Mouse (Mus musculus): Measurements from ENCODE around the gene Trp53bp1.

Gene Trp53bp1

DNA sequence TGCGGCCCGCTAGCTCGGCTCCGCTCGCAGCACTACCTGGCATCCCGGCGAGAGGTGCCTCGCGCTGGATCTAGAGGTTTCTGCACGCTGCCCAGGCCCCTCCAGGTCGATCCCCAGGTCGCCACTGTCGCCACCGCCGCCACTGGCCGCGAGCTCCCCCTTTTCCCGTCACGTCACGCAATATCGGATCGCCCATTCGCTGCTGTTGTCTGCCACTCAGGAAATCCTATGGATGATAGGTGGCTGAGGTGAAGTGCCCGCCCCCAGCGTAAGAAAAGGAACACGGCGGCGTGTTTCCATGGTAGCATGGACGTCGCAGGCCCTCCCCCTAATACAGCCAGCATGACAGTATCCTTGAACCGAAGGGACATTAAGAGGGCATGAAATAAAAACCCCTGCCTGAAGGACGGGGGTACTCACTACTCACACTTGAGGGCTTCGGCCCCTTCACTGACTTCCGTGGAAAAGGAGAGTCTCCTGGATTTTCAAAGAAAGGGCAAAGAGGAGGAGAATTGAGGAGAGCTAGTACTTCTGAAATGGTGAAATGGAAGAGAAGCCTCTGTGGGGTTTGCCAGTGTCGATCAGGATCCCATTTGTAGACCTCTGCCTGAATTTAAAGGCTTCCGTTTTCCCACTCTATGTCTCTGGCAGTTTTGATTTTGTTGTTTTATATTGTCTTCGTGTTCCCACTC, at the start of gene Trp53bp1:
Gene Trp53bp1, minus strand, starts transcription at position 172 of the 692 bp plus-strand sequence.
- DNase-seq (ENCODE audit: low spot score in 2 of 2): peak; percentile 89

DNA sequence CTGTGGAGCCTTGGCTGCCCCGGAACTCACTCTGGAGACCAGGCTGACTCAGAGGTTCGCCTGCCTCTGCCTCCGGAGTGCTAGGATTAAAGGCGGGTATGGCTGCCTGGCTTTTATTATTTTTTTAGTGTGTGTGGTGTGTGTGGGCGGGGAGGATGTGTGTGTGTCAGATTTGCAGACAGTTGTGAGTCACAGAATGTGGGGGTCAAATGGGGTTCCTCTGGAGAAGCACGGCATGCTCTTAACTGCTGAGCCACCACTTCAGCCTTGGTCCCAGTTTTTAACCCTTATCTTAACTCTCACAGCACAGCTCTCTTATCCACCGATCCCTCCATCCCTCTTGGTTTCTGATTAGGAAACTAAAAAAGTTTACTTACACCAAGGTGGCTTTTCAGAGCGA, 45.1 kb upstream of the Trp53bp1 start:
- no peak for DNase-seq (ENCODE audit: low spot score in 2 of 2)

DNA sequence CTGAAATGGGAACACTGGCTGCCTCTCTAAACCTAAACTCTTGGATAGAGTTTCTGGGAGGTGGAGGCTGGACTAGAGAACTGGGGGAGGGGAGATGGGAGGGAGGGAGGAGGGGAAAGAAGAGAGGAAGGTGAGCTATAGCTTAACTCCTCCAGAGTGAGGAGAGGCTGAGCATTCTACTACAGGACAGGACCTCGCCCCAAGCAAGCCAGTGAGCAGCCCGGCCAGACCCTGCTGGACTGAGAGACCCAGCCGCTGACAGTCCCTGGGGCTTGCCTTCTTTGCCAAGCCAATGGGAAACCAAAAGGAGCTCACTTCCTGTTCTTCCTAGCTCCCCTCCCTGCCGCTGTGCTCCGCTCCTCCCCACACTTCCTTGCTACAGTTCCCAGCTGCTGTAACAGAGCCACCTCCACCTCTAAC, 37.8 kb upstream of the Trp53bp1 start:
- DNase-seq (ENCODE audit: low spot score in 2 of 2): no peak

DNA sequence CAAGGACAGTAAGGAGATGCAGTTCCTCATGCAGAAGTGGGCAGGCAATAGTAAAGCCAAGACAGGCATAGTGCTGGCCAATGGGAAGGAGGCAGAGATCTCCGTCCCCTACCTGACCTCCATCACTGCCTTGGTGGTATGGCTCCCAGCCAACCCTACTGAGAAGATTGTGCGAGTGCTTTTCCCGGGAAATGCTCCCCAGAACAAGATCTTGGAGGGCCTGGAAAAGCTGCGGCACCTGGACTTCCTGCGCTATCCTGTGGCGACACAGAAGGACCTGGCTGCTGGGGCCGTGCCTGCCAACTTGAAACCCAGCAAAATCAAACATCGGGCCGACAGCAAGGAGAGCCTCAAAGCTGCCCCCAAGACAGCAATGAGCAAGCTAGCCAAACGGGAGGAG, 28.8 kb upstream of the Trp53bp1 start:
- DNase-seq (ENCODE audit: low spot score in 2 of 2): no peak

DNA sequence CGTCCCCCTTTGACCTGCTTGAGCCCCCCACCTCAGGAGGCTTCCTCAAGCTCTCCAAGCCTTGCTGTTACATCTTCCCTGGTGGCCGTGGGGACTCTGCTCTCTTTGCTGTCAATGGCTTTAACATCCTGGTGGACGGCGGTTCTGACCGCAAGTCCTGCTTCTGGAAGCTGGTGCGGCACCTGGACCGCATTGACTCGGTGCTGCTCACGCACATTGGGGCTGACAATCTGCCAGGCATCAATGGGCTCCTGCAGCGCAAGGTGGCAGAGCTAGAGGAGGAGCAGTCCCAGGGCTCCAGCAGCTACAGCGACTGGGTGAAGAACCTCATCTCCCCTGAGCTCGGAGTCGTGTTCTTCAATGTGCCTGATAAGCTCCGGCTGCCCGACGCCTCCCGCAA, 28.3 kb upstream of the Trp53bp1 start:
- no peak for DNase-seq (ENCODE audit: low spot score in 2 of 2)

DNA sequence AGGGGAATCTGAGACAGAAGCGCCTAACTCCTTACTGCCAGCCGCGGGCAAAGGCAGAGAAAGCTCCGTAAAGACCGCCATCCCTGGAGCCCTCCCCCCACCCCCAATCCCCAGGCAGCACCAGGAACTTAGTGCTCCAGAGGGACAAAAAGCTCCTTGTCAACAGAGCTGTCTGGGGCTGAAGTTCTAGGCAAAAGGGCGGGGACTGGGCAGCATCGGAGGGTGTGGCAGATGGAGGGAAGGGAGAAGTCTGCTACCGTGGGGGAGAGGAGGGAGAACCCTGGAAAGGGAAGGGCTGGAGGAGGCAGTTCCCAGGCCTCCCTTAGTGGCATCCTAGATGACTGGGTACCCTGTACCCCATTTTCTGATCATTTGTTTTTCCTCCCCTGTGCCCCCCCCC, 26.9 kb upstream of the Trp53bp1 start:
- no peak for DNase-seq (ENCODE audit: low spot score in 2 of 2)

DNA sequence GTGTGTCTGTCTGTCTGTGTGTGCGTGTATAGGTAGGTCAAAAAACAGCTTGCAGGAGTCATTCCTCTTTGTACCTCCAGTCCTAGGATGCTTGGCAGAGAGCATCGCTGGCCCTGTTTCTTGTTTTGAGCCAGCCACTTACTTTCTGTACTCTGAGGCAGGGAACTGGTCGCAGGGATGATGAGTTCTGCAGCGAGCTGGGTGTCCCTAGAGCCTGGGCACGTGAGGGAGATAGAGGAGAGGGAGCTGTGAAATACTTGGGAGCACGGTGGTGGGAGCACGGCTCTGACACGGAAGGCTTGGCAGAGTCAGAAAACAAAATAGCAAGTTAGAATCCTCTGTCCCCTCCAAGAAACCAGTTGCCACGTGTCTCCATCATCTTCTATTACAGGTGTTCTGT, 26.5 kb upstream of the Trp53bp1 start:
- DNase-seq (ENCODE audit: low spot score in 2 of 2): no peak

DNA sequence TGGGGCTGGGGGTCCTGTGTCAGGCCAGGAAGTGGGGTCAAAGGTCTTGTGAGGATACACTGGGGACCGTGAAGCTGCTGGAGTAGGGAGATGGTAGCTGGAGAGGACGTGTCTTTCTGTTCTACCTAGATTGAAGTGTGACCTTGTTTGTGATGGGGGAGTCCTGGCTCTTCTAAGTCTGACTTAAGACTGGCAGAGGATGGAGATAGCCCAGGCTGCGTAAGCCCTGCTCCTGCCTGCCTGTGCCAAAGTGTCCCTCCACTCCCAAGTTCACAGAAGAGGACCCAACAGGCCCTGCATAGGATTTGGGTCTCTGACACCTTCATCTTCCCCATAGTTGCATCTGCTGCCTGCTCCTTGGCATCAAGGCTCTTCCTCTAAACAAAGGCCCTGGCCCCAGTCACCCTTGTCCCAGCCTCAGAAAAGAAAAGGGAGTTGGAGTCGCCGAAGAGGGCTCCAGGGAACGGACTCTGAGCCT, 25.6 kb upstream of the Trp53bp1 start:
- no peak for DNase-seq (ENCODE audit: low spot score in 2 of 2)

DNA sequence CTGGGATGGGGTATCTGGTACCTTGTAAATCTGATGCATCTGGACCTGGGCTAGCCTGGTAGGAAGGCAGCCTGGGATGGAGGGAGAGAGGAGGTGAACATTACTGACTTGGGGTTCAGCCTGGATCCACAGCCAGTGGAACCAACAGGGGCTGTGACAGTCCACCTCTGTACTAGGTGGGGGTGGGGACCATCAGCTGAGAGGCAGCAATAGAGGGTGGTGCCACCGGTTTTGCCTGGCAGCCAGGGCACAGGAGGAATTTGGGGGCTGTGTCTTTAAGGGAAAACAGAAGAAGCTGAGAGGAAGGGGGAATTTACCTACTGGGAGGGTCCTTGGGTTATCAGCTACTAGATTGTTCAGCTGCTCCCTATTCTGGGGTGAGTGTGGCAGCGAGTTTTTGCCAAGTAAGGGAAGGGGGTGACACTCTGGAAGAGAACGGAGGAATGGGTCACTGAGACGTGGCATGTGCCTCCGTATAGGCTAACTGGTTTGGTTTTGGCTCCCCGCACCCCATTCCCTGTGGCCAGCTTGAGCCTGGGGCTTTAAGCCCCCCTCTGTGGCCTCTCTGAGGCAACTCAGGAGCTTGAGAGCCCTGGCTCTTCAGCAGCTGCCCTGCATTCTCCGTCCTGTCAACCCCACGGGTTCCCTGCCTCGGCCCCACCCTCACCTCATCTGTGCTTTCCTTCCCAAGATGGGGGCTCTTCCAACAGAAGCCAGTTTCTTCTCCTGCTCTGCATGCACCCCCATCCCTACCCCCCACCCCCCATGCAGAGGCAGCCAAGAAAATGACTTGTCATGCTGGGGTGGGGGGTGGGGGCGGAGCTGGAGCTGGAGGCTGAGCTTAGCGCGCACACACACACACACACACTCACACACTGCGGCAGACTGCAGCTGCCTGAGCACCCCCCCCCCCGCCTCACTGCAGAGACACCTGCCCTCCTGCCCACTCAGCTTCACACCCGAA, 24.7 kb upstream of the Trp53bp1 start:
- DNase-seq (ENCODE audit: low spot score in 2 of 2): peak; percentile 16 to 34

DNA sequence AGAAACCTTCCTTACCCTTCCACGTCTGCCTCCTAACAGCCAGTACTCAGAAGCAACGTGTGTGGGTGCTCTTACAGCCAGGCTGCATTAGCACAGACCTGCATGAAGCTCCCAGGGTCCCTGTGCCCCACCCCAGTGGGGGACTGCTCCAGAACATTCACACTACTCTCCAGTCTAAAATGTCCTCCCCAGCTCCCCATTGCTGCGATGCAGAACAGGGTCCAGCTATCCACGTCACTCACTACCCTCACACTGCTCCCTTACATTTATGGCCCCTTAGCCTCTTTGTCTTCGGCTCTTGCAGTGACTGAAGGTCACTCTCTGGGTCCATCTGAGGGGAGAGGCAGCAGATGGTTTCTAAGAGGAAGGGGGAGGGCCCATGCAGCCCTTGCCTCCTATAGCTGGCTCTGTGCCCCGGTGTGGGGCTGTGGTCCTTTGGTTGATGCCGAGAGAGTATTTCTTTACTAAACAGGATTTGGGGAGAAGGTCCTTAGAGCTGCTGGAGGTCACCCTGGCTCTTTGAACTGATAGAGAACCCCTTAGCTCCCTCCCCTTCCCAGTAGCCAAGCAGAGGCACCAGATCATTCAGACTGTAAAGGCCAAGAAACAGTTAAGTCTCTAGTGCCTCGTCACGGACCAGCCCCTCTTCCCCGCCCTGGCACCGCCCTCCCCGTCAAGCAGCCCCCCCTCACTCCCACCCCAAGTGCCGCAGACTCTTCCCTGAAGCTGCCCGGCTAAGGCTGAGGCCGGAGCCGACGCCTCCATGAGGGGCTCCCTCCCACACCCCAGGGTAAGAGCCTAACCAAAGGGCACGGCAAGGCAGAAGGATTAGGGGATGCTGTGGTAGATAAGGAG, 23.8 kb upstream of the Trp53bp1 start:
- no peak for DNase-seq (ENCODE audit: low spot score in 2 of 2)

DNA sequence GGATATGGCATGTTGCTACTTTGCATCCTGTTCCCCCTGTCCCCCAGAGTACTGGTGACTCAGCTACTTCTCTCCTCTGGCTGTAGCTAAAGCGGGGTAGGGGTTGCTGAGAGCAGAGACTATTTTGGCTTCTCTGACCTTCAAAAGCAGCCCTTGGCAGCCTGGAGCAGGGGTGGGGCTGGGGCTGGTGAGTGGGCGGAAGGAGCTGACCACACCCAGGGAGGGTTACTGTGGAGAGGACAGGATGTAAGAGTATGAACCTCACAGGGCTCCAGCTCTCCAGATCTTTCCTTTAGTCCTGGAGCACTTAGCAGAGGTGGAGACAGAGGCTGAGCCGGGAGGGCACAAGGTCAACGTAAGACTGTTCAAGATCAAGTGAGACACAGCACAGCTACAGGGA, 23.0 kb upstream of the Trp53bp1 start:
- no peak for DNase-seq (ENCODE audit: low spot score in 2 of 2)

DNA sequence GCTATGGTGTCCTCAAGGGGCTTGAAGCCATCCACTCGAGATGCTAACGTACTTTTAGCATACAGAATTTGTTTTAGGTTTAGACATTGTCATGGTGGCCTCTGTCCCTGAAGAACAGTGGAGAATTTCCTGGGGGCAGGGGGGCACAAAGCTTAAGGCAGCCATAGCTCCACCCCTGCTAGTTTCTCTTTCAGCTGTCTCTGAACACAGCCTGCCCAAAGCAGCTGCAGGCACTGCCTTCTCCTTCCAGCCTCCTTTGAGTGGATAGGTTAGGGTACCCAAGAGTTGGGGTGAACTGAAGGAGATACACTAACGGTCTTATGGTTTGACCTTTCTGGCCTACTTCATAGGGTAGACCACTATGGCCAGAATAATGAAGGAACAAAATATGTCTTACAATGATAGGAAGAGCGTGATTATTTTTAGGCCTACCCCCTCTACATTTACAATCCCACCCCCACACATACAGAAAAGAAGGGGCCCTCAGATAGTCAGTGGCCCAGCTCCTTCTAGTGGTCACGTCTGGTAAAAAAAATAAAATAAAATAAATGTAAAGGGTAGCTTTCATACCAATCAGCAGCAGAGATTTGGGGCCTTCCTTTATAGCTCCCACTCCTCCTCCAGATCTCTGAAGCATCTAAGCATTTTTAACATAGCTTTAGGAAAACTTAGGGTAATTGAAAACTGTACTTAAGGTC, 21.3 kb upstream of the Trp53bp1 start:
- DNase-seq (ENCODE audit: low spot score in 2 of 2): no peak

DNA sequence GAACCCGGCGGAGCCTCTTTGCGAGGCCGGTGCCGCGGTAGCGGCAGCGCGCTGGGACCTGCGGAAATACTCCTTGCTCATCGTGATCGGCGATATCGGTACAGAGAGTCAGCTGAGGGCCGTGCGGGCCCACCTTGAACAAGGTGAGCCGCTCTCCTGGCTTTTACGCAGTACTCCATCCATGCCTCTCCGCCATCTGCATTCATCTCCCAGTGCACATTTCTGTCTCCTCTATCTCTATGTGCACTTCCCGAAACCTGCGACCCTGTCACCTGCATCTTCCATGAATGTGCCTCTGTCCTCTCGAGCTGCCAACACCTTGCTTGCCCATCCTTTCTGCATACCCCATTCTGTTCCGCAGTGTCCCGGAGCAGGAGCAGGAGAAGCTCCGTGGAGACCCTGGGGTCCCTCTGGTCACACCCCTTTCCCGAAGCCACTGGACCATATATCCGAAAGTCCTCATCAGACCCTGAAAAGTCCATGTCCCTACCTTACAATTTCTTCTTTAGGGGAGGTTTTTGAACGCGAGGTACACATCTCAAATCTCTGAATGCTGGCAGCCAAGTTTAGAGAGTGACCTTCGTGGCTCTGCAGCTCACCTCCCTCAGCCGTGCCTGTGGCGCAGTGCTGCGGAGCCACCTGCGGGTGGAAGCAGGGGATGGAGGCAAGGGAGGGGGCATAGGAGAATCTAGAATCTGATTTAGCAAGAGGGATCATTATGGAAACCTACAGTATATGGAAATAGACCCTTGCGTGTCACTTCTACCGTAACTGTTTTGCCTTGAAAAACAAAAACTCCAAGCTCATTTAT, 18.7 kb upstream of the Trp53bp1 start:
- DNase-seq (ENCODE audit: low spot score in 2 of 2): no peak

DNA sequence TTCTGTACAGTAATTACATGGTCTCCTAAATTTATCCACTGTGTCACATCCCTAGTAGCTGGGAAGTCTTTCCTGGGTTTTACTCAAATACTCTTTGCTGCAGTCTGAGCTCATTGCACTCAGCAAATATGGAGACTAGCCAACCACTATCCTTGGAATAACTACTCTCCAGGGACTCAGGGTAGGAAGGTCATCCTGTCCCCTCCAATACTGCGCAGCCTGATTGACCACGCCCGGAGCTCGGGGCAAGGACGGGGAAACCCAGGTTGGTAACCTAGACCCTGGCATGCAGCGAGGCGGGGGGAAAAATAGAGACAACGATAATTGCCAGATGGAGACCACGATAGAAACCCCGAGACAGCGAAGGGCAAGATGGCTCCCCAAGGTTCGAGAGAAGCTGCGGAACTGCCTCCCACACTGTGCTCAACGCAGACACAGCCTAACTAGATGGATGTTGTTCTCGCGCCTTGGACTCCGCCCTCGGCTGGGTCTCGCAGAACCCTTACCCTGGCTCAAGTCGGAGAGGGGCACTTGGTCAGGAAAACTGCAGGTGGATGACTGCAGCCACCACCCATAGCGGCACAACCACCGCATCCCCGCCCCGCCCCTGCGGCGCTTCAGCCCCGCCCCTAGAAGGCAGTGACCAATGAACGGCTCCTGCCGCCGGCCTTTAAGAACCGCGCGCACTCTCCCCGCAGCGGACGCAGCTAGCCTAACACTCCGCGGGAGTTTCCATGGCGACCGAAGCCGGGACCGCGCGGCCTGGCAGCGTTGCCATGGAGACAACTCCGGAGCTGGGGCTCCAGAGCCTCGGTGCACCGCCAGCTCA, 17.9 kb upstream of the Trp53bp1 start, which contains the start of gene Map1a:
Gene Map1a, plus strand, starts transcription at position 700 of the 829 bp plus-strand sequence.
- DNase-seq (ENCODE audit: low spot score in 2 of 2): peak; percentile 78 to 81

DNA sequence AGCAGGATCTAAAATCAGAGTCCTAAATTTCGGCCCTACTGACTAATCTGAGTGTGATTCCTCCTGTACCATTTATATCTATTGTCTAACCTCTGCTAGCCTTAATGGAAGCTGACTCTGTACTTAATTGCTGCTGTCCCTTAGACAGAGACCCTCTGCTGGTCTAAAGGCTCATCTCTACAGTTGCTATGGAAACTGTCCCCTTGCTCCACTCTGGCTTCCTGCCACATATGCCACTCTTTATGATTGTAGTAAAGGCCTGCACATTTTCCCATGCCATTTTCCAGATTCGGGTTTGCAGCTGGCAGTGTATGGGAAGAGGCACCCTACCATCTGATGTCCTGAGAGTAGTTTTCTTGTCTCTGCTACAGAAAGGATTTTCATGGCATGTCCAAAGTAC, 16.6 kb upstream of the Trp53bp1 start:
- DNase-seq (ENCODE audit: low spot score in 2 of 2): no peak

DNA sequence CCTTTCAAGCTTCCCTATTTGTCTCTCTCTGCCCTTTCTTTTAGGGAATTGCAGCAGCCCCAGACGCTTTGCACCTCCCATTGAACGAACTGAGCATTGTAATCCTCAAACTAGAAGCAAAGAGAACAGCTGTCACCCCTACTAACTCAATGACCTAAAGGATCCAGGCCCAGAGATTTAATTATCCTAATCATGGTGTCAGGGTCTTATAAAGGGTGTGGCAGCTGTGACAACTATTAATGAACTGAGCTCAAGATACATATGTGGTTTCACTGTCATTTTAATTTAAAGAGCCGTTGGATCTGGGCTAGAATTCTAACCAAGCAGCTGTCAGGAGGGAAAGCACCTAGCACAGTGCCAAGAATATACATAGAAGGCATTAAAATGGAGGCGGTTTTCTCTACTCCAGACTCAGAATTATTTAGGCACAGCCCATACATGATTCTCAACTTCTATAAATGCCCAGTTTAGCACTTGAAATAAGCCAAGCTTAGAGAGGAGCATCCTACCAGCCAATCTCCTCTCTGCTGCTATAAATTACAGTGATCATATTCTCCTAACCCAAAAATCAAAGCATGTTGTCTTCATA, 815 bp upstream of the Trp53bp1 start:
- DNase-seq (ENCODE audit: low spot score in 2 of 2): no peak

DNA sequence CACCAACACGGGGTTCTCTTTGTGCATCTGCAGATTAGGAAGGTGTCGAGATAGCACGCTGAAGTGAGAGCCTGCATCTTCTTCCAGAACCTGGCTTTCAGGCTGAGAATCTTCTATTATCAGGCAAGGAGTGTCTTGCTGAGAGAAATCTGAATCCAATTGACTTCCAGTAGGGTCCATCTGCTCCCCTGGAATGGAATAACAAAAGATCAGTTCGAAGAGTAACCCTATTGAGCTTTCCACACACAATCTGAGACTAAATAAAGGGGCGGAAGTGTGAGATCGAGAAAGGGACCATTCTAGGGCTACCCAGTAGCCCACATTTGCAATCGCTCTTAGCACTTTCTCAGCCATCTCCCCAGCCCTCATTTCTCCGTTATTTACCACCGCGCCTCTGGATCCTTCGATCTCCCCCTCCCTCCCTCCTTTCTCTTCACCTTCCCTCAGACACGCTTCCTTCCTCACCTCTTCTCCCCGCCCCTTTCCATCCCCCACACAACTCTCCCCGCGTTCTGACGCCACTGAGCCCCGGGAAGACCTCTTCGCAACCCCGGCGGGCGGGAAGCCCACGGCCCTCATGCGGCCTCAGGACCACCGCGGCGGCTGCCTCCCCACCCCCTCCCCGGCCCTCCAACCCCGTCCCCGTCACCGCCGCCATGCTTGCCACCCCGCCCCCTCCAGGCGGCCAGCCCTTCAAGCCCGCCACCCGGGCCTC, 529 bp downstream of the Trp53bp1 start:
- DNase-seq (ENCODE audit: low spot score in 2 of 2): peak in 1 of 2 experiments; percentile 20

DNA sequence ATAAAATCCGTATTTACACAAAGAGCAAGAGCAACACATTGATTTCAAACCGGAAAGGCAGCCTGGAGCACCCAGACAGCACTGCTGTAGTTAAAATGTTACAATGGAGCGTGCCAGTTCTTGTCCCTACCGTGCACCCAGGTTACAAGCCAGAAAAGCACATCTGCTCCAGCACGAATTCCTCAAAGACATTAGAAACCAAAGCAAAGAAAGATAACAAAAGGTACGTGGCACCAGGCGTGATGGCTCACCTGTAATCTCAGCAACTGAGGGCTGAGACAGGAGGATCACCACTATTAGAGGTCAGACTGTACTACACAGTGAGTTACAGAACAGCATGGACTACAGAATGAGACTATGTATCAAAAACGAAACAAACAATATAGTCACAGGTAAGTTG, 2.8 kb downstream of the Trp53bp1 start:
- DNase-seq (ENCODE audit: low spot score in 2 of 2): no peak

Measured in thymus, postnatal 10 days (tissue).